Mouse (Mus musculus): Measurements from ENCODE around the gene Amelx. TPM values are rescaled to one million over a fixed set of nuclear protein-coding genes. Genes with fewer than 3 reads are reported as not detected.

Amelx gene
- not detected in 2 replicates for polyA plus RNA-seq (2015; fragmentation: Nextera tagmentation; extraction: Ambion mirVana)

- ATAC-seq: no peak
- H3K9me3 ChIP-seq (replicated peaks; ENCODE audit: control insufficient read depth, low read length, poor library complexity, severe bottlenecking): no peaks in the 10 kb centered on the region
- H3K4me2 ChIP-seq (ENCODE audit: low read length): no peak within 1 kb of the TSS
- H3K36me3 ChIP-seq (ENCODE audit: control insufficient read depth, insufficient read depth, low read length): no peaks in the 10 kb centered on the region
- H3K4me1 ChIP-seq (ENCODE audit: control insufficient read depth, insufficient read depth, low read length): no peaks in the 10 kb centered on the region
- H3K27me3 ChIP-seq (ENCODE audit: control insufficient read depth, insufficient read depth, low read depth, low read length): peaks cover 4% of the 10 kb centered on the region; the same call in 1 of the 2 replicates
- no peak within 1 kb of the TSS for H3K4me3 ChIP-seq (ENCODE audit: low read depth, low read length)
- H3K27ac ChIP-seq (ENCODE audit: low read length): no peak within 1 kb of the TSS
- H3K9ac ChIP-seq (ENCODE audit: low read depth, low read length): no peak within 1 kb of the TSS
- 86% methylated on average over 5 of the region's 5 CpGs for WGBS
Measured at GRCm38 (mm10) chrX:169187100-169187499, at the start of gene Amelx. Gene Amelx, minus strand, starts transcription at chrX:169187200.

GRCm38 (mm10) chrX:169222357-169223062 lies 35.5 kb upstream of the Amelx start:
- WGBS: 79% methylated on average over 3 of the region's 3 CpGs
- Histone ChIP-seq H3K27ac (ENCODE audit: low read length) (no peak overlapping the region), H3K4me1 (ENCODE audit: control insufficient read depth, insufficient read depth, low read length) (no peaks in the 10 kb centered on the region), H3K4me2 (ENCODE audit: low read length) (no peak overlapping the region), H3K9ac (ENCODE audit: low read depth, low read length) (no peak overlapping the region), H3K36me3 (ENCODE audit: control insufficient read depth, insufficient read depth, low read length) (no peaks in the 10 kb centered on the region), H3K4me3 (ENCODE audit: low read depth, low read length) (no peak overlapping the region), H3K9me3 (replicated peaks; ENCODE audit: control insufficient read depth, low read length, poor library complexity, severe bottlenecking) (no peaks in the 10 kb centered on the region), H3K27me3 (ENCODE audit: control insufficient read depth, insufficient read depth, low read depth, low read length) (peaks cover 4% of the 10 kb centered on the region; the same call in 1 of the 2 replicates)
- no peak for ATAC-seq

GRCm38 (mm10) chrX:169220064-169220463 lies 33.1 kb upstream of the Amelx start:
- H3K9ac ChIP-seq (ENCODE audit: low read depth, low read length): no peak overlapping the region
- no peak for ATAC-seq
- H3K36me3 ChIP-seq (ENCODE audit: control insufficient read depth, insufficient read depth, low read length): no peaks in the 10 kb centered on the region
- no peaks in the 10 kb centered on the region for H3K9me3 ChIP-seq (replicated peaks; ENCODE audit: control insufficient read depth, low read length, poor library complexity, severe bottlenecking)
- H3K4me3 ChIP-seq (ENCODE audit: low read depth, low read length): no peak overlapping the region
- no peak overlapping the region for H3K27ac ChIP-seq (ENCODE audit: low read length)
- WGBS: 79% methylated on average over 8 of the region's 8 CpGs
- H3K4me1 ChIP-seq (ENCODE audit: control insufficient read depth, insufficient read depth, low read length): no peaks in the 10 kb centered on the region
- H3K27me3 ChIP-seq (ENCODE audit: control insufficient read depth, insufficient read depth, low read depth, low read length): peaks cover 2% of the 10 kb centered on the region; the same call in 1 of the 2 replicates
- no peak overlapping the region for H3K4me2 ChIP-seq (ENCODE audit: low read length)

GRCm38 (mm10) chrX:169210019-169210418 lies 23.0 kb upstream of the Amelx start:
- H3K4me3 ChIP-seq (ENCODE audit: low read depth, low read length): no peak overlapping the region
- H3K36me3 ChIP-seq (ENCODE audit: control insufficient read depth, insufficient read depth, low read length): no peaks in the 10 kb centered on the region
- H3K9me3 ChIP-seq (replicated peaks; ENCODE audit: control insufficient read depth, low read length, poor library complexity, severe bottlenecking): no peaks in the 10 kb centered on the region
- 86% methylated on average over 3 of the region's 3 CpGs for WGBS
- peaks cover 6% of the 10 kb centered on the region for H3K27me3 ChIP-seq (ENCODE audit: control insufficient read depth, insufficient read depth, low read depth, low read length)
- no peak for ATAC-seq
- H3K4me1 ChIP-seq (ENCODE audit: control insufficient read depth, insufficient read depth, low read length): no peaks in the 10 kb centered on the region
- no peak overlapping the region for H3K9ac ChIP-seq (ENCODE audit: low read depth, low read length)
- H3K4me2 ChIP-seq (ENCODE audit: low read length): no peak overlapping the region
- no peak overlapping the region for H3K27ac ChIP-seq (ENCODE audit: low read length)

- Histone ChIP-seq H3K4me1 (ENCODE audit: control insufficient read depth, insufficient read depth, low read length) (no peaks in the 10 kb centered on the region), H3K9ac (ENCODE audit: low read depth, low read length) (no peak overlapping the region), H3K4me3 (ENCODE audit: low read depth, low read length) (no peak overlapping the region), H3K4me2 (ENCODE audit: low read length) (no peak overlapping the region), H3K27me3 (ENCODE audit: control insufficient read depth, insufficient read depth, low read depth, low read length) (peaks cover 4% of the 10 kb centered on the region; the same call in 1 of the 2 replicates), H3K36me3 (ENCODE audit: control insufficient read depth, insufficient read depth, low read length) (no peaks in the 10 kb centered on the region), H3K27ac (ENCODE audit: low read length) (no peak overlapping the region), H3K9me3 (replicated peaks; ENCODE audit: control insufficient read depth, low read length, poor library complexity, severe bottlenecking) (no peaks in the 10 kb centered on the region)
- WGBS: 40% methylated on average over 2 of the region's 2 CpGs
- no peak for ATAC-seq
Measured at GRCm38 (mm10) chrX:169178634-169179033, 8.4 kb downstream of the Amelx start.

- no peak for ATAC-seq
- no peaks in the 10 kb centered on the region for H3K27me3 ChIP-seq (ENCODE audit: control insufficient read depth, insufficient read depth, low read depth, low read length)
- H3K36me3 ChIP-seq (ENCODE audit: control insufficient read depth, insufficient read depth, low read length): no peaks in the 10 kb centered on the region
- no peak overlapping the region for H3K27ac ChIP-seq (ENCODE audit: low read length)
- H3K9ac ChIP-seq (ENCODE audit: low read depth, low read length): no peak overlapping the region
- no peak overlapping the region for H3K4me2 ChIP-seq (ENCODE audit: low read length)
- WGBS: no CpG with 5 or more reads among the region's 1 CpGs
- no peaks in the 10 kb centered on the region for H3K9me3 ChIP-seq (replicated peaks; ENCODE audit: control insufficient read depth, low read length, poor library complexity, severe bottlenecking)
- H3K4me3 ChIP-seq (ENCODE audit: low read depth, low read length): no peak overlapping the region
- H3K4me1 ChIP-seq (ENCODE audit: control insufficient read depth, insufficient read depth, low read length): no peaks in the 10 kb centered on the region
Measured at GRCm38 (mm10) chrX:169173796-169174195, 13.2 kb downstream of the Amelx start.

- ATAC-seq: no peak
- no peaks in the 10 kb centered on the region for H3K4me1 ChIP-seq (ENCODE audit: control insufficient read depth, insufficient read depth, low read length)
- H3K27ac ChIP-seq (ENCODE audit: low read length): no peak overlapping the region
- H3K4me2 ChIP-seq (ENCODE audit: low read length): no peak overlapping the region
- no peaks in the 10 kb centered on the region for H3K36me3 ChIP-seq (ENCODE audit: control insufficient read depth, insufficient read depth, low read length)
- H3K9ac ChIP-seq (ENCODE audit: low read depth, low read length): no peak overlapping the region
- no peak overlapping the region for H3K4me3 ChIP-seq (ENCODE audit: low read depth, low read length)
- 84% methylated on average over 2 of the region's 2 CpGs for WGBS
- H3K27me3 ChIP-seq (ENCODE audit: control insufficient read depth, insufficient read depth, low read depth, low read length): no peaks in the 10 kb centered on the region
- H3K9me3 ChIP-seq (replicated peaks; ENCODE audit: control insufficient read depth, low read length, poor library complexity, severe bottlenecking): no peaks in the 10 kb centered on the region
Measured at GRCm38 (mm10) chrX:169170981-169171380, 16.0 kb downstream of the Amelx start.

- ATAC-seq: no peak
- H3K27ac ChIP-seq (ENCODE audit: low read length): no peak overlapping the region
- H3K36me3 ChIP-seq (ENCODE audit: control insufficient read depth, insufficient read depth, low read length): no peaks in the 10 kb centered on the region
- WGBS: 80% methylated on average over 6 of the region's 6 CpGs
- H3K4me3 ChIP-seq (ENCODE audit: low read depth, low read length): no peak overlapping the region
- no peaks in the 10 kb centered on the region for H3K27me3 ChIP-seq (ENCODE audit: control insufficient read depth, insufficient read depth, low read depth, low read length)
- no peak overlapping the region for H3K9ac ChIP-seq (ENCODE audit: low read depth, low read length)
- H3K4me2 ChIP-seq (ENCODE audit: low read length): no peak overlapping the region
- no peaks in the 10 kb centered on the region for H3K9me3 ChIP-seq (replicated peaks; ENCODE audit: control insufficient read depth, low read length, poor library complexity, severe bottlenecking)
- no peaks in the 10 kb centered on the region for H3K4me1 ChIP-seq (ENCODE audit: control insufficient read depth, insufficient read depth, low read length)
Measured at GRCm38 (mm10) chrX:169158385-169158784, 28.6 kb downstream of the Amelx start.

GRCm38 (mm10) chrX:169153805-169154204 lies 33.2 kb downstream of the Amelx start:
- no peaks in the 10 kb centered on the region for H3K36me3 ChIP-seq (ENCODE audit: control insufficient read depth, insufficient read depth, low read length)
- H3K9me3 ChIP-seq (replicated peaks; ENCODE audit: control insufficient read depth, low read length, poor library complexity, severe bottlenecking): no peaks in the 10 kb centered on the region
- no peak for ATAC-seq

More at GRCm38 (mm10) chrX:169153805-169154204, 33.2 kb downstream of the Amelx start:
- H3K27ac ChIP-seq (ENCODE audit: low read length): no peak overlapping the region
- H3K4me2 ChIP-seq (ENCODE audit: low read length): no peak overlapping the region
- no peaks in the 10 kb centered on the region for H3K4me1 ChIP-seq (ENCODE audit: control insufficient read depth, insufficient read depth, low read length)
- no peak overlapping the region for H3K9ac ChIP-seq (ENCODE audit: low read depth, low read length)
- H3K4me3 ChIP-seq (ENCODE audit: low read depth, low read length): no peak overlapping the region
- H3K27me3 ChIP-seq (ENCODE audit: control insufficient read depth, insufficient read depth, low read depth, low read length): no peaks in the 10 kb centered on the region; the same call in 1 of the 2 replicates

Measured in midbrain, embryonic 16.5 days (tissue).